Mouse (Mus musculus) subcutaneous adipose tissue, adult 2 months (tissue): Measurements from ENCODE around the gene Pet2. TPM values are rescaled to one million over a fixed set of nuclear protein-coding genes. Genes with fewer than 3 reads are reported as not detected.

Source experiments
- polyA plus RNA-seq: library from polyadenylated mRNA; depleted of rRNA; stranded (reverse); fragments of >200 nt; gene quantifications from 2 replicates; pipeline ENCODE4 v1.2.3, GENCODE M21; 2012; ENCODE audit warnings: low replicate concordance; rRNA removed

Gene Pet2
- not detected in 2 replicates for polyA plus RNA-seq

DNA sequence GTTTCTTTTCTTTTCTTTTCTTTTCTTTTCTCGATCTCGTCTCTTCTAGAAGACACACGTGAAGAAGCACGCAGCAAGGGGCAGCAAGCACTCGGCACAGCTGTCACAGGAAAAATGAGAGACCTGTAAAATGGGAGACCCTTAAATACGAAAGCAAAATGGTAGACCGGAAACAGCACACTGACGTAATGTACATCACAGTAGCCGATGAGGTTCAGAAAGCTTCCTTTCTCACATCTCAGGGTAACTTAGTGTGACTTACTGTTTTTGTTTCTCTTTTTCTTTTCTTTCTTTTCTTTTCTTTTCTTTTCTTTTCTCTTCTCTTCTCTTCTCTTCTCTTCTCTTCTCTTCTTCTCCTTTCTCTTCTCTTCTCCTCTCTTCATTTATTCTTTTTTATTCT, at the start of gene Pet2:
Gene Pet2 (minus strand): TSS at position 101 of the 400 bp plus-strand sequence.

